Mouse (Mus musculus) cerebral cortex, adult 2 months (tissue): ENCODE data around the gene Hoxc5.

Experiments used
- WGBS: fragments of 180-500 bp; shearing (Covaris S2); methylation state at CpG from one replicate; pipeline ENCODE4 v1.1.7; 2018; 5-methylcytosine and 5-hydroxymethylcytosine counted together

The Hoxc5 gene

DNA sequence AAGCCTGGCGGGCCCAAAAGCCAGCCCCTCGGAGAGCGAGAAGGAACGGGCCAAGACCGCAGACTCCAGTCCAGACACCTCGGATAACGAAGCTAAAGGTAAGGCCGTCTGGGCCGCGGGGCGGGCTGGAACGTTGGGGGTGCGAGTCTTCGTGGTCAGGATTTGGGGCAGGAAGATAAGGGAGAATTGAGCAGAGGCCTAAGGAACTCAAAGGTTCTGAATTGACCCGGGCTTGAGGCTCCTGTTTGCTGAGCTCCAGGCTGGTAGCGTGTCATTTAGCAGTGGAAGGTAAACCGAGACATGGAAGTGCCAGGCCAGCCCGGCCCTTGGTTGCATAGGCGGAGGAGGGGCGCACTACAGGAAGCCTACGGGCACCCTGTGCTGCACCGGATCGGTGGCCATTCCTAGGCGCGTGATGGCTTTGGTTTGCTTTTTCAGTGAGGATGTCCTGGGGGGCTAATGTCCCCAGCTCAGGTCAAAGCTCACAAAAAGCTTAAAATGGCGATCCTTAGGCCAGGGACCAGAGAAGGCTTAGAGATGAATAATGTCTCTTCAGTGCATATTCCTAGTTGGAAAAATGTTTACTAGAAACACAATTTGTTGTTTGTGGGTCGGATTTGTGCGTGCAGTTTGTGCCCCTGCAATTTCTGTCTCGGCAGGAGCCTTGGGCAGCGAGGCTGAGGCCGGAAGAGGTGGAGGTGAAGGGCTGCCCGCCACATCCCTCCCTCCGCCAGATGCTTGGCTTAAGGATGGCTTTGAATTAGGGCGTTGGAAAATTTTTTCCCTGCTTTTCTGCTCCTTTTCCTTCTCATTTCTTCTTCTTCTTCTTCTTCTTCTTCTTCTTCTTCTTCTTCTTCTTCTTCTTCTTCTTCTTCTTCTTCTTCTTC is 511 bp downstream of the Hoxc5 start:
- WGBS = 3% methylated on average over 34 of the region's 34 CpGs

DNA sequence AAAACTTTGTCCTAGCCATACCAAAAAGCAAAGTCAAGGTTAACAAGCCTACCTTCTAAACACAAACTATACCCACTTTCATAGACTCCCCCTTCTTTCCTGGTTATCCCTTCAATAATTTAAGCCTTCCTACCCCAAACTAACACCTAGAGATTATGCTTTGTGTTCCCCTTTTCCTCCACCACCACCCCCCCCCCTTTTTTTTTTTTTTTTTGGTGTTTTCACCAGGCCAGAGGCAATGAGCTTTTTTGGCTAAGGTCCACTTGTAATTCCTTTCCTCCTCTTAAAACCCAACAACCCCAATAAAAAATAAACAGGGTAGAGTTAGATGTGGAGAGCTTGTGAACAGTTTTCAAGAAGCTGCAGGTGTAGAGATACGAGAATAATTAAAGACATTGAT is 2.1 kb downstream of the Hoxc5 start:
- WGBS = 44% methylated on average over 1 of the region's 1 CpGs

DNA sequence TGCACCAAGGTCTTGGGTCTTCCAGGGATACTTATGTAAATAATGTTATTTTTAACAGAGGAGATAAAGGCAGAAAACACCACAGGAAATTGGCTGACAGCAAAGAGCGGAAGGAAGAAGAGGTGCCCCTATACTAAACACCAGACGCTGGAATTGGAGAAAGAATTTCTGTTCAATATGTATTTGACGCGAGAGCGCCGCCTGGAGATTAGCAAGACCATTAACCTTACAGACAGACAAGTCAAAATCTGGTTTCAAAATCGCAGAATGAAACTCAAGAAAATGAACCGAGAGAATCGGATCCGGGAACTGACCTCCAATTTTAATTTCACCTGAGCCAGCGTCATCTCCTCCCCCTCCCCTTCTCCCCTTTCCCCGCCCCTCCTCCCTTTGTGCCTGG is 3.5 kb downstream of the Hoxc5 start:
- under 1% methylated on average over 12 of the region's 12 CpGs for WGBS

DNA sequence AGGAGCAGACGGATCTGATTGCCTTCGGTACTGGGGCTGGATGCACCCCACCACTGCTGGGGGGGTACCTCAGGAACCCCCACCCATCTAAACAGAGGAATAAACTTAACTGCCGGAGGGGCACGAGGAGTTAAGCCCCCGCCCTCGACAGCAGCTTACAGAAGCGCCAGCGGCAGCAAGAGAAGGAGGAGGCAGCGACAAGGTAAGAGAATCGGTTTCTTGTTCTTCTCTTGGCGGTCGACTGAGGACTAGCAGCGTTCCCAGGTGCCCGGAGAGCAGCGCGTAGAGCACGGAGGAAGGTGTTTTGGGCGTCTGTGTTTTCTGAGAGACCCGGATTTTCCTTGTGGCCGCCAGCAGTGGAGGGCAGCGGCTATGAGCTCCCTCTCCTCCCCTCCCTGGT is 5.0 kb downstream of the Hoxc5 start:
- WGBS = 5% methylated on average over 21 of the region's 21 CpGs

DNA sequence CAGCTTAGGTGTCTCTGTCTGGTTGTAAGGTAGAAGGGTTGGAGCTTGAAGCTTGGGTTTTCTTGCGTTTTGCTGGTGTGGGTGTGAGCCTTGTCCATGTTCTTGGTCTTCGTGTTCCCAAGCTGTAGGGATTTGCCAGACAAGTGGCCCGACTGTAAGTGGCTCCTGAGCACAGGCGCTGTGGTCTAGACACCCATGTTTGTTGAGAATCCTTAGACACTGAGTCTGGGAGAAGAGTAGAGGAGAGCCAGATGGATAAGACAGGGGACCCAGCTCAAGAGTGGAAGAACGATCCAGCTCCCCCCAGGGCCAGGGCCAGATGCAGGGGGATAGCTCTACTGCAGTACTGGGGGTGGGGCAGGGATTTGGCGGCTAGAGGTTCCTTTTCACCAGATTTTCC is 5.5 kb downstream of the Hoxc5 start:
- 3% methylated on average over 6 of the region's 6 CpGs for WGBS

DNA sequence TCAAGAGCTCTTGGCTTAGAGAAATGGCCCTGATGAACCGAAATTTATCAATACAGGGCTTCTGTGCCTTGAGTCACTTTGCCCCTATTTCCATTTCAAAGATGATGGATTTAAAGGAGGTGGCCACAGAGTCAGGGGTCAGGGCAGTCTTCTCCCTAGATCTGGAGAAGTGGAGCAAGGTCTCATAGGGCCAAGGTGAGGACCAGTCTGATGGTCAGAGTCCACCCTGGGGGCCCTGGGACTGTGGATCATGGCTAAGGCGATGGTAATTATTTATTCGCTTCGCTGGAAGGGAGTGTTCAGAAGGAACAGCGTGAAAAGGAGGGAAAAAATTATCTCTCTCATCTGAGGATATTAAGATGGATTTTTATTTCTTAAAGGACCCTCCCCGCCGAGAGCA is 7.8 kb downstream of the Hoxc5 start:
- 8% methylated on average over 7 of the region's 7 CpGs for WGBS

DNA sequence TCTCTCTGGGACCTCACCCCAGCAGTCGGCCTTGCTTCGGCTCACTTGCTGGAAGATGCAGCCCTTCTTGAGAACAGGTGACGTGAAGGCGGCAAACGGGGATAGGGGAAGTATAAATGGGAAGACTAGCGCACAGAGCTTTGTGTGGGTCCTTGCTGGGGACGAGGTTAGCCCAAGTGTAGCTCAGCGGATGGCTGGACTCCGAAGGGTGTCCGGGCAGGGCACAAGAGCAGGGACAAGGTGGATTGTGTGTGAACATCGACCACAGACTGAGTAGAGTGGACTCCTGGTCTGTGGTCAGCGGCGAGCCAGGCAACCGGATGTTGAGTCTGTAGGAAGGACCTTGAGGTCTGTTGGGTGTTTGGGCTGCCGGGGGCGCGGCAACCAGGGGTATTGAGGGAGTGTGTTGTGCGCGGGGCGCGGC is 8.5 kb downstream of the Hoxc5 start:
- 2% methylated on average over 21 of the region's 21 CpGs for WGBS

DNA sequence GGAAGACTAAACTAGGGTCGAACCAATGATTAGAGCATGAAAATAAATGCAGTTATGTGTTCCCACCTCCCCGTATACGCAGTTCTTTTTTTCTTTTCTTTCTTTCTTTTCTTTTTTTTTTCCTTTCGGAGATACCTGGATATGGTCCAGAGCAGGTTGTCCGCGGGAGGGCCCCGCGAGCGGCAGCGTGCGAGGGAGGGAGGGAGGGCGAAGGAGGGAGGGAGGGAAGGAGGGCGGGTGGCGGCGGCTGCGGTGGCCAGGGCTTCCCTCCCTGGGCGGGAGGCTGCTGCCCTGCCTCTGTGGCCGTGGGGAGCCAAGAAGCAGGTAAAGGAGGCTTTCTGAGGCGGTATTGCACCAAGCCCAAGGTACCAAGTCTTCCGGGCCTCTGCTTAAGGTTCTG is 8.9 kb downstream of the Hoxc5 start, which contains the start of gene Hoxc9:
Gene Hoxc9, plus strand, starts transcription at position 269 of the 400 bp plus-strand sequence.
- WGBS = 2% methylated on average over 15 of the region's 20 CpGs

DNA sequence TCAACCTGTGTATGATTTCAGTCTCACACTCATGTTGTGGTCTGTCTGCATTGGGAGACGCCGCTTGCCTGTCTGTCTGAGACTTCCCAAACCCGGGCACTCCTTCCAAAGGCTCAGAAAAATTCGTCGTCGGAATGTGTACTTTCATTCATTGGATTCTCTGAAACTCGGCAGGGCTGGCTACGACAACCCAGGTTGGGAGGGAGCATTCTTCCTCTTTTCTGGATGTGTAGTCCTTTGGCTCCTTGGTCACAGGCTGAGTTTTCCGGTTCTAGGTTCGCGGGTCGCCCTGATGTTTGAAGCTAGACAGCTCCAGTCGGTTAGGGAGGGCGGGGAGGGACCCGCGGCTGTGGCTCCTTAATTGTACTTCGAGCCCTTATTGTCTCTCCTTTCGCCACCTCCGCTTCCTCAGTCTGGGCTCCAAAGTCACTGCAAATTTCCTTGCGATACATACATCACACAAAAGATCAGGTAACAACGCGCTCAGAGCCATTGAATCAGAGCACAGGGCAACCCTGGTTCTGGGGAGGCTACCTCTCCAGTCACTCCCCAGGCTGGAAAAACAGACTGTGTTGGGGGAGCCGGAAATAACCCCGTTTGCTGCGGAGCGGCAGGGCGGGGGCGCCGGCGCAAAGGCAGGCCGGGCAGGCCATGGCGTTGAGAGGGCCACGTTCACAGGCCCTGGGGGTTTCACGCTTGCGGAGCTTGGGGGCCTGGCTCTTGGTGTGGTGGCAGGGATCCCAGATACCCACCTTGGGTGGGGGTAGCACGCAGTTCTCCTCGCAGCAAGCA is 9.6 kb downstream of the Hoxc5 start:
- 2% methylated on average over 37 of the region's 37 CpGs for WGBS

DNA sequence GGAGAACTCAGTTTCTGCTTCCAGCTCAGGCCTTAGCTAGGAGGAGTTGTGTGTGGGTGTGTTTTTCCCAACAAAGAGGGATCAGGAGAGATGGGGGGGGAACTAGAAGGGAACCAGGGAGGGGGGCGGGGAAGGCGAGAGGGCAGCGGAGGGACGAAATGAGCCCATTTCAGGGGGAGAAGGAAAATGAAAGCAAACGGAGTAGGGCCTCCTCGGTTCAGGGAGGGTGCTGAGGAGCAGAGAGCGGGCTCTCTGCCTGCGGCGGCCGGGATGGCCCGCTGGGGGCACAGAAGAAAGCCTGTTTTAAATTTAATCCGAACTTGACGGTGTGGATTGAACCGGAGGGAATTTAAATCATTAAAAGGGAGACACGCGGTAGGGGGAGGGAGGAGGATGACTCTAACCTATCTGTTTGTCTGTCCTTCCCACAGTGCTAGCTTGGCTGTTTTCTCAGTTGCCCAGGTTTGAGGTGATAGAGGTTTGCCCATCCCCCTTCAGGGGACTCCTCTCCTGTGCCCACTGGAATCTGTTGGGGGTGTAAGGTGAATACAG is 10.3 kb downstream of the Hoxc5 start:
- WGBS = 13% methylated on average over 16 of the region's 16 CpGs

DNA sequence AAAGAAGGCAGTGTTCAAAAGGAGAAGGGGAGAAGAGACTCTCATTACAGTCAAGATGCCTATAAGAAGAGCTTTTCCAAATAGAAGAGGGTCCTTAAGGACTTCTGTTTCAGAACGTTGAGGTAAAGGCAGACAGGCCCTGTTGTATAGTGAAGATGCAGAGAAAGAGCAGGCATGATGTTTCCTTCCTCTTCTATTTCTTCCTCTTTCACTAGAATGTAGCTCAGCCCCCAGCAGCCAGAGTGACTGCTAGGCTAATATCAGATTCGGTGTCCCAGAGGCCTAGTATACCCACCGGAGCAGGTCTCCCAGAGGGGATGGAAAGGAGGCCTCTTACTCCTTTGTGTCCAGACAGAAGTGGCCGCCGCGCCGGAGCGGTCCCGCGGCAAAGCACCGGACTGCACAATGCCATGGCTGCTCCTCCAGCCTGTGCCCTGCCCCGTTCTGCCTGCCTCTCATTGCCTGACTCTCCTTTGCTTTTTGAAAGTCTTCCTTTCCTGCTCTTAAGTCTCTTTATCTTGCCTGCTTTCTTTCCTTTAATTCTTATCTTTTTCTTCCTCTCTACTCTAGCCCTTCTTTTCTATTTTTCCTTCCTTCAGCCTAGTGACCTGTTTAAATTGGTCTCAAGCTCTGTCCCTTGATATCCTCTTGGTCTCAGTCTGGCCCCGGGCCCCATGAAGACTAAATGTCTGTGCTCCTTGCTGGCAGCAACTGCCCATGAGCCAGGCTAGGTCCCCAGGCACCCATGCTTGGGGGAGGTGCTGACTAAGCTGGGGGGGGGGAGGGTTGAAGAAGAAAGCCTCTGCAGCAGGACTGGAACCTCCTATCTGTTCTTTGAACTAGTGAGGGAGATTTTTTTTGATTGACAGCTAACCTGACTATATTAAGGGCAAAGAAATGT is 11.6 kb downstream of the Hoxc5 start:
- 21% methylated on average over 13 of the region's 13 CpGs for WGBS

DNA sequence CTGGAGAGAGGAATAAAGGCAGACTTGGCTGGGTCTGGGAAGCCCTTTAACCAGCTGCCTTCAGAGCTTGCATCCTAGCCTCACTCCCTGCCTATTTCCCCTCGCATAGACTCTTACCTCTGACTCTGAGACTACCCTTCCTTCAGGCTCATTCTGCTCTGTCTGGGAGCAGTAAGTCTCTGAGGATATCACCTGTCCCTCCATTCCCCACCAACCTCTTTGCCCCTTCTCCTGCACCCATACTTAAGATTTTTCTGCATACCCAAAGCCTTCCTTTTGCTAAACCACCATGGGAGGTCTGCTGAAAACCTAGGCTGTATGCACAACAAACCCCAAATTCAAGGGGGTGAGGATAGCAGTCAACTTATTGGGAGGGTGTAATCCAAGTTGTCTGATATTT is 12.7 kb downstream of the Hoxc5 start:
- WGBS = 14% methylated on average over 1 of the region's 1 CpGs

DNA sequence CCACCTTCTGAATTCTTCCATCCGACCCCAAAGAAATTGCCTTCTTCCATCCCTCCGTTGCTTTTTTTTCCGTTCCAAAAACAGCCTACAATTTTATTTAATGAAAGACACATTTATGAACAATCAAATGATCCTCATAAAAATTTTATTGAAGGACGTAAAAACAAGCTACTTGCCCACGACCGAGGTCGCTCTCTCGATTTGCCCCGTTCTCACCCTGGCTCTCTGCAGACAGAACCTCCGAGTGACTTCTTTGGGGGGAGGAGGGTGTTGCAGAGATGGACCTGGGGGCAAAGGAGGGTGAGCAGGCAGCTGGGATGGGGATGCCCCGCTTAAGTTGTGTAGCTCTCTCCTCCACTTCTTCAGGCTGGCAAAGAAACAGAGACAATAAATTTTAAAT is 13.1 kb downstream of the Hoxc5 start:
- WGBS = 5% methylated on average over 11 of the region's 11 CpGs

DNA sequence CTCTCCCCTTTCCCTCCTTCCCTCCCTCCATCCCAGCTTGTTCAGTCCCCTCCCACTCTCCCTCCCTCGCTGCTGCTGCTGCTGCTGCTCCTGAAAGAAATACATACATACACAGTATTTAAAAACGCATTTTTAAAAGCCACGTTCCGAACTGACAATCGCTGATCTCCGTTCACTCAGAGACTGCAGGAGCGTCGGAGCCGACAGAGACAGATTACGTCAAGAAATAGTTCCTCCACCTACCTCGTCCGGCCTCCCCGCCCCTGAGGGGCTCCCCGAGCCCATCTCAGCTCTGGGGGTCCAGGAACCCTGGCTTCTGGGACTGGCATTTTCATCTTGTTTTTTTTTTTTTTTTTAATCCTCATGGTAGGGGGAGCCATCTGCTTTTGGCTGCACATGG is 13.7 kb downstream of the Hoxc5 start:
- WGBS = 2% methylated on average over 14 of the region's 14 CpGs

DNA sequence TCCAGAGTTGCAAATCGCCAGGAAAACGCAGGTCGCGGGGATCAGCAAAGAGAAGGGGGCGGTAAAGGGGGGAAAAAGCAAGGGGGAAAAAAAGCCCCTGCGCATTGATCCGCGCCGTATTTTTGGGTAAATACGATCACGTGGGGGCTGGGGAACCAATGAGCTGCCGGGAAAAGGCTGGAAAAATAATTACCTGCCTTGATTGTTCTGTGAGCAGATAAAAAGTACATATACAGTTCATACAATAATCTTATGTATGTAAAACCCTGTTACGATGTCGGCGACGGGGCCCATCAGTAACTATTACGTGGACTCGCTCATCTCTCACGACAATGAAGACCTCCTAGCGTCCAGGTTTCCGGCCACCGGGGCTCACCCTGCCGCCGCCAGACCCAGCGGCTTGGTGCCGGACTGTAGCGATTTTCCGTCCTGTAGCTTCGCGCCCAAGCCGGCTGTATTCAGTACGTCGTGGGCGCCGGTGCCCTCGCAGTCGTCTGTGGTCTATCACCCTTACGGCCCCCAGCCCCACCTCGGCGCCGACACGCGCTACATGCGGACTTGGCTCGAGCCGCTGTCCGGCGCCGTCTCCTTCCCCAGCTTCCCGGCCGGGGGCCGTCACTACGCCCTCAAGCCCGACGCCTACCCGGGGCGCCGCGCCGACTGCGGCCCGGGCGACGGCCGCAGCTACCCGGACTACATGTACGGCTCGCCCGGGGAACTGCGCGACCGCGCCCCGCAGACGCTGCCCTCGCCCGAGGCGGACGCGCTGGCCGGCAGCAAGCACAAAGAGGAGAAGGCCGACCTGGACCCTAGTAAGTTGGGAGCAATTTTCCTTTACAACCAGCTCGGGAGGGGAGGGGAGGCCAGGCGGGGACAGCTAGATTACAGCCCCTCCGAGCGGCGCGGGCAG is 14.4 kb downstream of the Hoxc5 start:
- WGBS = 2% methylated on average over 88 of the region's 88 CpGs

DNA sequence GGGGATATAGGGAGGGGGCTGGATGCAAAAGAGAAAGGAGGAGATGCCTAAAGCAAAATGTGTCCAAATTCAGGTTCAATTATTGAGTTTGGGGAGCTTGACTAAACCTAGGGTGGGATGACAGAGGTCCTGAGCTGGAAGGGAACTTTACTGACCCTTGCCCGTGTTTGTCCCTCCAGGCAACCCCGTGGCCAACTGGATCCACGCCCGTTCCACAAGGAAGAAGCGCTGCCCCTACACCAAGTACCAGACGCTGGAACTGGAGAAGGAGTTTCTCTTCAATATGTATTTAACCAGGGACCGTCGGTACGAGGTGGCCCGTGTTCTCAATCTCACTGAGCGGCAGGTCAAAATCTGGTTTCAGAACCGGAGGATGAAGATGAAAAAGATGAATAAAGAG is 16.5 kb downstream of the Hoxc5 start:
- WGBS = 5% methylated on average over 12 of the region's 12 CpGs

DNA sequence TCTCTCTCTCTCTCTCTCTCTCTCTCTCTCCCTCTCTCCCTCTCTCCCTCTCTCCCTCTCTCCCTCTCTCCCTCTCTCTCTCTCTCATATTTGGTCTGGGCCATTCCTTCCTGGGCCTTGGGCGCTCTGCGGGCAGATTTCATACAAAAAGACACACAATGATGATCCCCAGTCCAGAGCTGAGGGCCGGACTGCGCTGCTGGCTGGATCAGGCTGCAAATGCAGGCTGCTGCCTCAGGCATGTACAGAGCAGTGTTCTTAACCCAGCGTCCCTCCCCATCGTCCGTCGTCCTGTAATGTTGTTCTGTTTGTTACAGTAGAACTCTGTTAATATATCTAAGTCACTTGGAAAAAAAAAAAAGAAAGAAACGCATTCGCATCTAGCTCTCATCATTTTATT is 17.3 kb downstream of the Hoxc5 start:
- 7% methylated on average over 10 of the region's 10 CpGs for WGBS

DNA sequence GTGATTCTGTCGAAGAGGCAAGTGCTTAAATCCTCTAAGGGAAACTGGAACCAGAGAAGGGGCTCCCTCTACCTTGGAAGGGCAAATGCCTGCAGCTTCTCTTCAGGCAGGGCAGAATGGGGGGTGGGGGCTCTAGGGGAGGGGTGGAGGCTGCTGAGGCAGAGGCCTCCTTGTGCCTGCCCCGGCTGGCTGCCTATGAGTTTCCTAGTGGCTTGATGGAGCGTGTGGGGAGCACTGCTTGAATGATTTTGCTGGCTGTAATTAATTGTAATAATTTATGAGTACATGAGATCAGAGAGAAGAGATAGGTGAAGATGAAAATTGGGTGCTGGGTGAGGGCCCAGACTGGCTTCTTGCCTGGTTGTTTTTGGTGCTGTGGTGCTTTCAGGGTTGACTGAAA is 17.7 kb downstream of the Hoxc5 start:
- WGBS = 11% methylated on average over 3 of the region's 3 CpGs

DNA sequence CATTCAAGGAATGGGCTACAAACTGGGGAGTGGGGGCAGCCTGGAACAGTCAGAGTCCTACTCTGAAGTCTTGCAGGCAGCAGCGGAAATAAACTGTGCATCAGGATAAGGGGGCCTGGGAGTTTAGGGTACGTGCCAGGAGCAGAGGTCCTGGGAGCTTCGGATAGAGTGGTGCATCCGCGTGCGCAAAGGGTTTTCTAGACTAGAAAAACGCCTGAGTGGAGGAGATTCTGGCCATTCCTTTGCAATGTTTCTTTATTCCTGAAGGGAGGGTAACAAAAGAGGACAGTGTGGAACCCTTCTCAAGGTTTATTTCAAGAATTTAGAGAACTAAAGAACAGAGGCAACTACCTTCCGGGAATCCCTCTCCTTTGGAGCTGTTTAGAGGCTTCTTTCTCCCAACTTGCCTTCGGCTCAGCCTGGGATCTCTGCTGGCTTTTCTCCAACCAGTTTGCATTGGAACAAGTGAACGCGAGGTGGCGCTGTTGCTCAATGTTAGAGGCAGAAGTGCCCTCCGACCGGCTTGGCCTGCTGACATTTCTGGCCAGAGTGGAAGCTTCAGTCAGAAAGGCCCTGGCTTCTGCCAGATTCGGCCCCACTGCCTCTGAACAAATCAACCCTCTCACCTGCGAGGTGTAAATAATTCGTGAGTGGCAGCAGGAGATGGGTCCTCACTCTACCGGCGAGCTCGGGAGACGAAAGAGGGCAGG is 20.0 kb downstream of the Hoxc5 start:
- WGBS = 4% methylated on average over 21 of the region's 21 CpGs

DNA sequence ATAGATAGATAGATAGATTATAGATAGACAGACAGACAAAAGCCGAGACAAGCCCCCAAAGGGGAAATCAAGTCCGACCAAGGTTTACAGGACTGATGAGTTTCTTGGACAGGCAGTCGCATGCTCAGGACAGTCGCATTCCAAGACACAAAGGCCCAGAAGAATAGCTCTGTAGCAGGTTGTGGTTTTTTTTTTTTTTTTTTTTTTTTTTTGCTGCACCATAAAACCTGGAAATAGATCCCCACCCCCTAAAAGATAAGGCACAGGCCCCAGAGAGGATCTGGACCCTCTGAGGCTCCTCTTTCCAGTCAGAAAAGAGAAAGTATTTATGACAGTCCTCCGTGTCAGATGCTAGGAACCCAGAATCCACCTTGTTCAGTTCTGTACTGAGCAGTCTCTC is 20.8 kb downstream of the Hoxc5 start:
- 27% methylated on average over 5 of the region's 5 CpGs for WGBS
